Mouse (Mus musculus): Measurements from ENCODE around the gene Hoxb2. TPM values are rescaled to one million over a fixed set of nuclear protein-coding genes. Genes with fewer than 3 reads are reported as not detected.

Gene Hoxb2
- total RNA-seq, 2 experiments from 2014 or later: 16.3 to 16.7 TPM

Small RNAs within 50 kb of the gene (microRNA-seq; reads per million reads assigned to microRNA genes)
- gene Mir10a: 27,315 reads per million, percentile 97 among the genes with 10 or more reads in this experiment

Other genes starting within 250 kb of the Hoxb2 start
- not detected for gene Calcoco2, start 238.6 kb upstream of the Hoxb2 start, total RNA-seq (2021)
- not detected for gene Ttll6, start 216.7 kb upstream of the Hoxb2 start, total RNA-seq (2021)
- gene Hoxb13, start 156.2 kb upstream of the Hoxb2 start, total RNA-seq (2021): under 1 TPM in 1 of 2 experiments, not detected in 1; 0.12 TPM
- gene Hoxb9, start 79.1 kb upstream of the Hoxb2 start, total RNA-seq (2021): 10 to 100 TPM; 55.7 to 73.6 TPM
- 10 to 100 TPM; 38.5 to 44.0 TPM for gene Hoxb8, start 68.6 kb upstream of the Hoxb2 start, total RNA-seq (2021)
- gene Hoxb7, start 63.9 kb upstream of the Hoxb2 start, total RNA-seq (2021): 10 to 100 TPM; 27.3 to 27.7 TPM
- 10 to 100 TPM; 23.6 to 29.8 TPM for gene Hoxb6, start 58.0 kb upstream of the Hoxb2 start, total RNA-seq (2021)
- 10 to 100 TPM; 12.1 to 17.1 TPM for gene Hoxb5, start 47.2 kb upstream of the Hoxb2 start, total RNA-seq (2021)
- gene Hoxb4, start 32.3 kb upstream of the Hoxb2 start, total RNA-seq (2021): 10 to 100 TPM in 1 of 2 experiments, 1 to 10 TPM in 1; 8.4 to 15.9 TPM
- 10 to 100 TPM; 13.7 to 24.8 TPM for gene Hoxb3, start 27.2 kb upstream of the Hoxb2 start, total RNA-seq (2021)
- gene Hoxb1, start 15.2 kb downstream of the Hoxb2 start, total RNA-seq (2021): not detected
- 1 to 10 TPM; 4.7 to 7.6 TPM for gene Skap1, start 114.1 kb downstream of the Hoxb2 start, total RNA-seq (2021)